Mouse (Mus musculus) CH12.LX (cell line): ENCODE data around the gene Sept3. TPM values are rescaled to one million over a fixed set of nuclear protein-coding genes. Genes with fewer than 3 reads are reported as not detected.

Experiments used
- DNase-seq: peaks from one replicate; pipeline ENCODE4 v3.0.0-alpha.2; 2013; ENCODE audit errors: extremely low read depth
- H3K27ac ChIP-seq: 2 replicates; pipeline ENCODE4 v1.5.1; 2012; ENCODE audit warnings: low read depth, mild to moderate bottlenecking, control low read depth, moderate library complexity; ENCODE audit not compliant: insufficient read depth
- H3K27me3 ChIP-seq: replicated peaks from 2 replicates; pipeline ENCODE3; 2012; ENCODE audit warnings: inconsistent platforms
- H3K36me3 ChIP-seq, 2 experiments: replicated peaks in 1 of 2; 2 replicates each; pipeline versions ENCODE3 to v1.6.1; 2012; ENCODE audit warnings: inconsistent platforms in 1 of 2, low read length in 1 of 2, mild to moderate bottlenecking in 1 of 2, mixed read lengths in 1 of 2, moderate library complexity in 1 of 2; ENCODE audit not compliant: control insufficient read depth in 1 of 2, insufficient read depth in 1 of 2
- H3K4me1 ChIP-seq, 2 experiments: 2 replicates each; pipeline ENCODE4 v1.6.1; 2012; ENCODE audit warnings: inconsistent platforms in 1 of 2, moderate library complexity in 1 of 2; ENCODE audit not compliant: insufficient read depth in 2 of 2, control insufficient read depth in 1 of 2
- H3K4me2 ChIP-seq: 2 replicates; pipeline ENCODE4 v1.6.1; 2012; ENCODE audit warnings: low read depth, mild to moderate bottlenecking, control low read depth; ENCODE audit not compliant: poor library complexity, insufficient read depth, severe bottlenecking
- H3K4me3 ChIP-seq, 3 experiments: fragments of 150-350 bp in 1 of 3; sonication (generic) in 1 of 3; replicated peaks in 1 of 3; 2 replicates each; pipeline versions ENCODE3 to v1.5.1; 2011 to 2012; ENCODE audit warnings: low read depth in 2 of 3, low read length in 2 of 3, mild to moderate bottlenecking in 2 of 3, moderate library complexity in 2 of 3, control low read depth in 1 of 3, improper control_type of control experiment in 1 of 3, inconsistent platforms in 1 of 3, mixed read lengths in 1 of 3; ENCODE audit not compliant: poor library complexity in 1 of 3
- H3K79me2 ChIP-seq: replicated peaks from 2 replicates; pipeline ENCODE4 v1.6.1; 2012; ENCODE audit warnings: mild to moderate bottlenecking, moderate library complexity; ENCODE audit not compliant: control insufficient read depth, poor library complexity, insufficient read depth, severe bottlenecking; ENCODE audit errors: extremely low read depth
- H3K9ac ChIP-seq: 2 replicates; pipeline ENCODE4 v1.6.1; 2012; ENCODE audit warnings: low read depth, mild to moderate bottlenecking, control low read depth, moderate library complexity; ENCODE audit not compliant: insufficient read depth
- H3K9me3 ChIP-seq: replicated peaks from 2 replicates; pipeline ENCODE3; 2012; ENCODE audit warnings: low read length, inconsistent platforms, mixed read lengths
- BHLHE40 ChIP-seq: IDR thresholded peaks from 2 replicates; pipeline ENCODE4 v1.6.1; 2011; ENCODE audit warnings: mild to moderate bottlenecking, low read depth, low read length, improper control_type of control experiment
- CTCF ChIP-seq, 2 experiments: IDR thresholded peaks in 1 of 2; conservative IDR thresholded peaks in 1 of 2; 2 replicates each; pipeline ENCODE4 v1.5.1; 2011 to 2012; ENCODE audit warnings: low read depth in 2 of 2, low read length in 2 of 2, improper control_type of control experiment in 1 of 2, inconsistent platforms in 1 of 2, mild to moderate bottlenecking in 1 of 2, moderate library complexity in 1 of 2
- E2F4 ChIP-seq: IDR thresholded peaks from 2 replicates; pipeline ENCODE4 v1.6.1; 2011; ENCODE audit warnings: low read depth, low read length, improper control_type of control experiment; ENCODE audit not compliant: insufficient replicate concordance
- ETS1 ChIP-seq: conservative IDR thresholded peaks from 2 replicates; pipeline ENCODE4 v1.6.1; 2012; ENCODE audit warnings: low read depth, mild to moderate bottlenecking, inconsistent platforms, low read length, improper control_type of control experiment, moderate library complexity
- HCFC1 ChIP-seq: IDR thresholded peaks from 2 replicates; pipeline ENCODE4 v1.6.1; 2012; ENCODE audit warnings: low read depth, mild to moderate bottlenecking, inconsistent platforms, low read length, improper control_type of control experiment
- MAZ ChIP-seq: IDR thresholded peaks from 2 replicates; pipeline ENCODE4 v1.6.1; 2012; ENCODE audit warnings: low read depth, mild to moderate bottlenecking, inconsistent platforms, low read length, improper control_type of control experiment, moderate library complexity
- MEF2A ChIP-seq: IDR thresholded peaks from 2 replicates; pipeline ENCODE4 v1.6.1; 2014; ENCODE audit warnings: low read depth, mild to moderate bottlenecking, inconsistent platforms, low read length, improper control_type of control experiment, borderline replicate concordance
- MXI1 ChIP-seq: IDR thresholded peaks from 2 replicates; pipeline ENCODE4 v1.6.1; 2011; ENCODE audit warnings: mild to moderate bottlenecking, low read depth, low read length, improper control_type of control experiment
- MYC ChIP-seq: IDR thresholded peaks from 2 replicates; pipeline ENCODE4 v1.6.1; 2011; ENCODE audit warnings: low read depth, mild to moderate bottlenecking, improper control_type of control experiment, low read length
- POLR2A ChIP-seq: IDR thresholded peaks from 2 replicates; pipeline ENCODE4 v1.6.1; 2011; ENCODE audit warnings: low read depth, mild to moderate bottlenecking, improper control_type of control experiment, low read length
- RAD21 ChIP-seq: IDR thresholded peaks from 2 replicates; pipeline ENCODE4 v1.6.1; 2011; ENCODE audit warnings: low read depth, mild to moderate bottlenecking, low read length, improper control_type of control experiment, moderate library complexity
- SIN3A ChIP-seq: IDR thresholded peaks from 2 replicates; pipeline ENCODE4 v1.6.1; 2012; ENCODE audit warnings: low read length, improper control_type of control experiment, inconsistent platforms
- TBP ChIP-seq: conservative IDR thresholded peaks from 2 replicates; pipeline ENCODE4 v1.6.1; 2011; ENCODE audit warnings: low read depth, low read length, improper control_type of control experiment
- UBTF ChIP-seq: IDR thresholded peaks from 2 replicates; pipeline ENCODE4 v1.6.1; 2012; ENCODE audit warnings: low read depth, mild to moderate bottlenecking, inconsistent platforms, low read length, improper control_type of control experiment, moderate library complexity
- USF2 ChIP-seq: conservative IDR thresholded peaks from 2 replicates; pipeline ENCODE4 v1.6.1; 2011; ENCODE audit warnings: low read depth, low read length, improper control_type of control experiment
- ZC3H11A ChIP-seq: IDR thresholded peaks from 2 replicates; pipeline ENCODE4 v1.6.1; 2012; ENCODE audit warnings: low read depth, mild to moderate bottlenecking, inconsistent platforms, low read length, improper control_type of control experiment
- ZMIZ1 ChIP-seq: IDR thresholded peaks from 2 replicates; pipeline ENCODE4 v1.6.1; 2012; ENCODE audit warnings: low read depth, mild to moderate bottlenecking, inconsistent platforms, low read length, improper control_type of control experiment
- dilution Hi-C: fragments of 300-500 bp; cut with MboI; formaldehyde crosslinking; loops from 2 replicates; pipeline ENCODE4 v1.14.3; 2020; ENCODE audit warnings: low sequenced_read_pairs; ENCODE audit not compliant: extremely low pct_unique_long_range_greater_than_20kb, extremely low pct_ligation_motif_present
- in situ Hi-C: fragments of 300-500 bp; cut with MboI; formaldehyde crosslinking; loops from 3 replicates; pipeline ENCODE4 v1.14.3; 2019; ENCODE audit warnings: low sequenced_read_pairs, low pct_ligation_motif_present, low pct_unique_long_range_greater_than_20kb, mixed read lengths
- polyA plus RNA-seq: library from polyadenylated mRNA; unstranded; fragments of >175 nt; gene quantifications from 2 replicates; pipeline ENCODE4 v1.2.1, GENCODE M21; 2012; ENCODE audit warnings: low read depth; ENCODE audit not compliant: insufficient read length
- total RNA-seq, 2 experiments: library from RNA; depleted of rRNA; stranded (reverse); fragments of 300-350 nt in 1 of 2; fragments of >200 nt in 1 of 2; gene quantifications; 2 replicates each; pipeline ENCODE4 v1.2.3; 2012 to 2014

Sept3 gene
- total and polyA plus RNA-seq, 3 experiments = 0.04 to 0.07 TPM; not detected in 1

DNA sequence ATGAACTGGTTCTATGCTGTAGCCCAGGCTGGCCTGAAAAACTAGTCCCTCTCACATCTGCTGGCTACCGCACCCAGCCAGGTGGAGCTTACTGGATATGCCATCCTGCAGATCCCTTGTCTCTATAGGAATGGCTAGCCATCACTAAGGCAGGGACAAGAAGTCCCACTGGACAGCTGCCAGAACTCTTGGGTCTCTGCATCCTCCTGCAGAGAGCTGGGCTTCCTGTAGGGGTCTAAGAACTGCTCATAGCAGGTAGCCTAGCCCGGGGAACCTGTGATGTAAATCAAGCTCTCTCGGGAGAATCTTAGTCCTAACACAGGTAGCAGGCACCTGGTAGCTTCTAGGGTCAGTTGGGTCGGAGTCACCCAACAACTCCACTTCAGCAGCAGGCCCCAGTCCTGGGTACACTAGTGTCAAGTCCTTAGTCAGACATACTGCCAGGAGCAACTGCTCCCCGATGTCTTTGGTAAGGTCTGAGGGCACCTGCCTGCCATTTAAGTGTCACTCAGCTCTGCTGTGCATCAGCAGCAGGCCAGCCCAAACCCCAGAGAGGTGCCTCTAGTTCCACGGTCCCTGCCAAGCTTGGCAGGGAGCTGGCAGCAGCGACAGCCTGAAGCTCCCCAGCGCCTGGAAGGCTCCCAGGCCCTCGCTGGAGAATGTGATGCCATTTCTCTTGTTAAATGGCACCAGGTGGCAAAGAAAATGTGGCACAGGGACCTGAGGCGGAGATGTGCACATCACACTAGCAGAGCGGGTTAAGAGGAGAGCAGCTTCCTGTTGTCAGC is 42.9 kb upstream of the Sept3 start:
- Histone ChIP-seq H3K4me3 (no peak overlapping the region), H3K4me1 (peaks cover 44 to 75% of the 10 kb centered on the region in 2 experiments), H3K27ac (no peak overlapping the region), H3K36me3 (peaks cover 5 to 32% of the 10 kb centered on the region in 2 experiments), H3K9me3 (no peaks in the 10 kb centered on the region), H3K27me3 (no peaks in the 10 kb centered on the region), H3K4me2 (no peak overlapping the region), H3K79me2 (no peaks in the 10 kb centered on the region), H3K9ac (no peak overlapping the region)
- dilution Hi-C loops (no loop called here), in situ Hi-C loops (no loop called here)
- TF ChIP-seq HCFC1 (no peak), MXI1 (0 out of 2 replicates have a peak, but pooled peaks have one; percentile 23), ZC3H11A (no peak), UBTF (no peak), POLR2A (no peak), USF2 (no peak), SIN3A (0 out of 2 replicates have a peak, but pooled peaks have one; percentile 31)
- DNase-seq = no peak

- H3K4me3 ChIP-seq = no peak overlapping the region
- no peak overlapping the region for H3K4me2 ChIP-seq
- dilution Hi-C loops = no loop called here
- no peak overlapping the region for H3K27ac ChIP-seq
- H3K9me3 ChIP-seq = no peaks in the 10 kb centered on the region
- no peak for DNase-seq
- H3K4me1 ChIP-seq = peaks cover 44 to 71% of the 10 kb centered on the region in 2 experiments
- no peaks in the 10 kb centered on the region for H3K27me3 ChIP-seq
- no peaks in the 10 kb centered on the region for H3K79me2 ChIP-seq
- TF ChIP-seq TBP = no peak
- no peak for TF ChIP-seq ETS1
- no peak for TF ChIP-seq BHLHE40
- TF ChIP-seq MAZ = no peak
- no peak for TF ChIP-seq E2F4
- TF ChIP-seq CTCF (conservative IDR thresholded peaks at IDR 0.05 in 1 of 2, IDR thresholded peaks at IDR 0.05 in 1 of 2; ENCODE audit: low read depth in 2 of 2, low read length in 2 of 2) = no peak
- no peak for TF ChIP-seq ZC3H11A
- no peak for TF ChIP-seq USF2
- TF ChIP-seq RAD21 = no peak
- TF ChIP-seq ZMIZ1 = no peak
- no peak for TF ChIP-seq MYC
- no peak for TF ChIP-seq MEF2A
- TF ChIP-seq, all 38 proteins: peak for 0
- no peak overlapping the region for H3K9ac ChIP-seq
- peaks cover 8 to 39% of the 10 kb centered on the region in 2 experiments for H3K36me3 ChIP-seq
- in situ Hi-C loops = no loop called here
Observed at GRCm38 (mm10) chr15:82232651-82233050, 42.0 kb upstream of the Sept3 start.
